Mouse (Mus musculus) heart, postnatal 0 days (tissue): ENCODE measurements around the gene Mrgpra1. TPM values are rescaled to one million over a fixed set of nuclear protein-coding genes. Genes with fewer than 3 reads are reported as not detected.
"Not testable (repeated sequence)": the region's sequence is repeated elsewhere in the genome, so short reads cannot be mapped to it uniquely, and the experiment has no call there.

Experiments used
- ATAC-seq: fragments of 200-750 bp; cut with Nextera tagmentation; 2 replicates; pipeline ENCODE4 v1.8.0; 2017; ENCODE audit warnings: low read depth, moderate number of reproducible peaks, moderate library complexity; ENCODE audit not compliant: insufficient read depth
- DNase-seq: peaks from one replicate; pipeline ENCODE4 v3.0.0-alpha.2; 2016; ENCODE audit warnings: low spot score
- H3K27ac ChIP-seq: fragments of 300-500 bp; sonication (generic); 2 replicates; pipeline ENCODE4 v1.5.1; 2014; ENCODE audit warnings: low read depth, mild to moderate bottlenecking
- H3K27me3 ChIP-seq: fragments of 300-500 bp; sonication (generic); 2 replicates; pipeline ENCODE4 v1.6.1; 2014; ENCODE audit warnings: low read length, mixed read lengths; ENCODE audit not compliant: control insufficient read depth, insufficient read depth
- H3K36me3 ChIP-seq: fragments of 300-500 bp; sonication (generic); replicated peaks from 2 replicates; pipeline ENCODE4 v1.6.1; 2014; ENCODE audit warnings: low read length, mixed read lengths; ENCODE audit not compliant: control insufficient read depth, insufficient read depth
- H3K4me1 ChIP-seq: fragments of 300-500 bp; sonication (generic); 2 replicates; pipeline ENCODE4 v1.6.1; 2014; ENCODE audit warnings: antibody characterized with exemption; ENCODE audit not compliant: control insufficient read depth, insufficient read depth
- H3K4me2 ChIP-seq: fragments of 300-500 bp; sonication (generic); 2 replicates; pipeline ENCODE4 v1.6.1; 2014; ENCODE audit warnings: low read depth, mild to moderate bottlenecking, low read length, moderate library complexity
- H3K4me3 ChIP-seq: fragments of 300-500 bp; sonication (generic); 2 replicates; pipeline ENCODE4 v1.5.1; 2014; ENCODE audit warnings: low read depth, low read length
- H3K9ac ChIP-seq: fragments of 300-500 bp; sonication (generic); replicated peaks from 2 replicates; pipeline ENCODE4 v1.6.1; 2014; ENCODE audit warnings: low read depth, low read length, mixed read lengths
- H3K9me3 ChIP-seq: fragments of 300-500 bp; sonication (generic); replicated peaks from 2 replicates; pipeline ENCODE4 v1.6.1; 2016; ENCODE audit warnings: low read length; ENCODE audit not compliant: control insufficient read depth
- CTCF ChIP-seq: IDR thresholded peaks from 2 replicates; pipeline ENCODE4 v1.5.1; 2016; ENCODE audit warnings: antibody characterized with exemption, control low read depth, low read depth
- EP300 ChIP-seq: IDR thresholded peaks from 2 replicates; pipeline ENCODE4 v1.6.1; 2016; ENCODE audit warnings: antibody characterized with exemption, low read depth
- WGBS: fragments of 180-500 bp; shearing (Covaris S2); extraction: QIAGEN DNeasy Blood & Tissue Kit; methylation state at CpG from one replicate; pipeline ENCODE4 v1.1.7; 2014; 5-methylcytosine and 5-hydroxymethylcytosine counted together
- polyA plus RNA-seq: library from polyadenylated mRNA; unstranded; fragments of >200 nt; fragmentation: Nextera tagmentation; extraction: Ambion mirVana; gene quantifications from 2 replicates; pipeline ENCODE4 v1.2.1, GENCODE M21; 2015
- total RNA-seq: library from RNA; depleted of rRNA; stranded (reverse); fragments of >200 nt; gene quantifications from 2 replicates; pipeline ENCODE4 v1.2.3, GENCODE M21; 2014; ENCODE audit warnings: low replicate concordance; rRNA removed

Mrgpra1 gene
- total RNA-seq (not detected in 2 replicates), polyA plus RNA-seq (not detected in 2 replicates)

- DNase-seq (no peak), ATAC-seq (no peak)
- peaks cover 14% of the 10 kb centered on the region for H3K9me3 ChIP-seq
- H3K9ac ChIP-seq, result no peak within 1 kb of the TSS
- WGBS, result 65% methylated on average over 1 of the region's 1 CpGs
- no peak within 1 kb of the TSS for H3K4me3 ChIP-seq
- no peaks in the 10 kb centered on the region for H3K27me3 ChIP-seq
- H3K4me2 ChIP-seq, result no peak within 1 kb of the TSS
- no peak within 1 kb of the TSS for H3K27ac ChIP-seq
- no peaks in the 10 kb centered on the region for H3K4me1 ChIP-seq
- no peaks in the 10 kb centered on the region for H3K36me3 ChIP-seq
- TF ChIP-seq EP300 (no peak), CTCF (no peak)
These were observed at the start of gene Mrgpra1 for GRCm38 (mm10) chr7:47354140-47354539. Gene Mrgpra1 (minus strand): TSS chr7:47354240.

GRCm38 (mm10) chr7:47401125-47401524 lies 47.1 kb upstream of the Mrgpra1 start:
- Histone ChIP-seq H3K4me2 (no peak overlapping the region), H3K36me3 (no peaks in the 10 kb centered on the region), H3K4me3 (no peak overlapping the region), H3K9me3 (peaks cover 4% of the 10 kb centered on the region; the same call in 1 of the 2 replicates), H3K27ac (no peak overlapping the region), H3K9ac (no peak overlapping the region), H3K27me3 (no peaks in the 10 kb centered on the region), H3K4me1 (no peaks in the 10 kb centered on the region)
- ATAC-seq (no peak), DNase-seq (no peak)
- TF ChIP-seq CTCF (no peak), EP300 (no peak)

GRCm38 (mm10) chr7:47348421-47348820 lies 5.6 kb downstream of the Mrgpra1 start:
- Histone ChIP-seq H3K4me3 (no peak overlapping the region), H3K27me3 (no peaks in the 10 kb centered on the region), H3K4me1 (no peaks in the 10 kb centered on the region), H3K9ac (no peak overlapping the region), H3K36me3 (no peaks in the 10 kb centered on the region), H3K4me2 (no peak overlapping the region), H3K27ac (no peak overlapping the region), H3K9me3 (peaks cover 4% of the 10 kb centered on the region; the same call in 1 of the 2 replicates)
- TF ChIP-seq CTCF (no peak), EP300 (no peak)
- no peak for DNase-seq
- 57% methylated on average over 3 of the region's 3 CpGs for WGBS
- no peak for ATAC-seq

GRCm38 (mm10) chr7:47345905-47346478 lies 8.0 kb downstream of the Mrgpra1 start:
- WGBS, result 76% methylated on average over 4 of the region's 4 CpGs

GRCm38 (mm10) chr7:47341887-47342286 lies 12.2 kb downstream of the Mrgpra1 start:
- H3K9ac ChIP-seq, H3K27ac ChIP-seq, H3K27me3 ChIP-seq, H3K4me2 ChIP-seq, DNase-seq, ATAC-seq, H3K36me3 ChIP-seq, H3K4me3 ChIP-seq, H3K4me1 ChIP-seq: not testable (repeated sequence)
- peaks cover 20% of the 10 kb centered on the region; the same call in 1 of the 2 replicates for H3K9me3 ChIP-seq
- 61% methylated on average over 3 of the region's 3 CpGs for WGBS

More at GRCm38 (mm10) chr7:47345905-47346478, 8.0 kb downstream of the Mrgpra1 start:
- Histone ChIP-seq H3K4me1 (no peaks in the 10 kb centered on the region), H3K27ac (no peak overlapping the region), H3K9ac (no peak overlapping the region), H3K4me3 (no peak overlapping the region), H3K36me3 (no peaks in the 10 kb centered on the region), H3K27me3 (no peaks in the 10 kb centered on the region), H3K9me3 (peaks cover 8% of the 10 kb centered on the region; the same call in 1 of the 2 replicates), H3K4me2 (no peak overlapping the region)
- DNase-seq (no peak), ATAC-seq (no peak)
- TF ChIP-seq EP300 (no peak), CTCF (no peak)

GRCm38 (mm10) chr7:47341389-47341788 lies 12.7 kb downstream of the Mrgpra1 start:
- DNase-seq, H3K4me1 ChIP-seq, H3K27me3 ChIP-seq, H3K36me3 ChIP-seq, ATAC-seq, H3K4me3 ChIP-seq, H3K4me2 ChIP-seq, H3K27ac ChIP-seq, H3K9ac ChIP-seq: not testable (repeated sequence)
- 0 out of 2 replicates have a peak, but pooled peaks cover 20% of the 10 kb centered on the region for H3K9me3 ChIP-seq
- 48% methylated on average over 3 of the region's 3 CpGs for WGBS
